Mouse (Mus musculus) heart, postnatal 14 days (tissue): ENCODE measurements at regions not wholly inside any gene's neighbourhood (a gene's known extent, or its start where the extent isn't known, plus 50 kb on each side); places are given as distances from the start of the nearest gene placed in this dataset.
A peak's percentile ranks its signal among the peaks of the same experiment; 100 is the strongest.

Experiments used
- DNase-seq, 2 experiments: peaks; one replicate each; pipeline ENCODE4 v3.0.0; 2021 to 2022
- intact Hi-C: fragments of 180-260 bp; cut with DNase I; formaldehyde crosslinking; loops from one replicate; pipeline ENCODE4 v1.15.1; 2025

DNA sequence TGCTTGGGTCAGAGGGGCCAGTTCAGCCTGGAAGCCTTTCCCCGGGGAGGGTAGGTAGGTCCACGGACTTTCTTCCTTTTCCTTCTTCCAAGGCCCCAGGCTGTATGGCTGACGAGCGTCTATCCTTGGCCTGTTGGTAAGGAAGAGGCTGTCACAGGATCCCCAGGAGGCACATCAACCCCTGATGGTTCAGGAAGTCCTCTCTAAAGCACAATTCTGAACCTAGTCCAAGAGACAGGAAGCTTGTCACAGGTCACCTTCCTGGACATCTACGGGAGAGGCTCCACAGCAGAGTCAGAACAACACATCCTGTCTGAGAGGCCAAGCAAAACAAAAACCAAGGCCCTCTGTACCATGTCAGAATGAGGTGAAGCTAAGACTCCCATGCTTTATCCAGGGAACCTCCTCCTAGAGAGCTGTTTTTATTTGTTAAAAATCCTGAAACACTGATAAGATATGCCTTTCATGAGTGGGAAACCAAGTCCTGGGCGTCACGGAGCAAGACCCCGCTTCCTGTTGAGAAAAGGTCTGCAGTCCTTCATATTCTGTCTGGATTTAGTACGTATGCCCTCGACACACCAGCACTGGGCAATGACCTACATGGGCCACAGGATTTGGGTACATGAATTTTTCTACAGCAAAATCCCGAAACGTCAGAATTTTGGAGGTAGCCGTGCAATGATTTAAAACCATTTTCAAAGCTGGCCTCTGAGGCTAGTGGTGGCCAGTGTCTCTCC lies 52.0 kb upstream of the Snrk start:
- intact Hi-C loops, result loop anchor here (1.0 to 2.0 kb wide), 2 partner anchors 37 to 44 kb away; no protein-coding TSS in a partner anchor
- DNase-seq, result peak; percentile 32 to 44

DNA sequence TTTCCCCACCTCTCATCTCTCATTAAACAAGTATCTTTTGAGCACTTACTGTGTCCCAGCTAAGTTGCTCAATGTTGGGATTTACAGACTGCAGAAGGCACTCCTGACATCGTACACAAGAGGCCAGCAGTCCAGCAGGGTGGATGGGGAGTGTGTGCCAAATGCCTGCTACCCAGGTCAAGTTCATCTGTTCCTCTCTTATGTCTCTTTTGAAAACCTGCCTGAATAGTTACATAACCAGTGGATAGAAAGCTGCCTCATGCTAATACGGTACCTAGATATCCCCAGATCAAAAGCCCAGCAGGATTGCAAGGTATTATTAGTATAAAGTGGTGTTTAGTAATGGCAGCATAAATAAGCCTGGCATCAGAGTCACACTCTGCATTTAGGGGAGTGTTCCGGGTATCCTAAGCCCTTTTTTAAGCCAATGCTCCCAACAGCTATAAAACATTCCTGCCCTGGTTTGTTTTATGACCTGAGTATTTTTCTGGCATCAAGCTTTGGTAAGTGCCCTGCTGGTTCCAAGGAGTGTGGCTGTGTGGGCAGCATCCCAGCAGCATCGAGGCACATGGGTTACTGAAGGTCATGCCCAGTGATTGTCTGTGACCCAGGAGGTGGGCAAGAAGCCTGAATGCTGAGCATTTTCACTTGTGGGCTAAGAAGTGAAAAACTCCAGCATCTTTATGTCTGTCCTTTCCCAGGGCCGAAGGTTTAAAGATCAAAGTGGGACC lies 59.1 kb upstream of the Pomgnt2 start:
- no peak for DNase-seq
- intact Hi-C loops, result no loop called here

DNA sequence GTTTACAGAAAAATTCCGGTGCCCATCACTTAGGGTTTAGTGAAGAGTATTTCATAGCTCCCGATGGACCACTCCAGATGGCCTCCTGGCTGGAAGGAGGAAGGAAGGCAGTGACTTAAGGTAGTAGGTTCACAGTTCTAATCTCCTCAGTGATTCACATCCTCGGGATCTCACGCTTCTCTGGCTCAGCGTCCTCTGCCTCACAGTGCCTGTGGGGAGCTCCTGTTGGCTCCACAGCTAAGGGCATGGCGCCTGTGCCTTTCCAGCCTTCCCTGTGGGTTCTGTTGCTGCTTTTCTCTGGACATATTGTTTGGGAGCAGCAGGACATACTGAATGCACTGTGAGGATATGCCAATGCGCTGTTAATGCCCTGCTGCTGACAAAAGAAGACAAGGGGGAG lies 54.8 kb upstream of the Pomgnt2 start:
- intact Hi-C loops, result no loop called here

DNA sequence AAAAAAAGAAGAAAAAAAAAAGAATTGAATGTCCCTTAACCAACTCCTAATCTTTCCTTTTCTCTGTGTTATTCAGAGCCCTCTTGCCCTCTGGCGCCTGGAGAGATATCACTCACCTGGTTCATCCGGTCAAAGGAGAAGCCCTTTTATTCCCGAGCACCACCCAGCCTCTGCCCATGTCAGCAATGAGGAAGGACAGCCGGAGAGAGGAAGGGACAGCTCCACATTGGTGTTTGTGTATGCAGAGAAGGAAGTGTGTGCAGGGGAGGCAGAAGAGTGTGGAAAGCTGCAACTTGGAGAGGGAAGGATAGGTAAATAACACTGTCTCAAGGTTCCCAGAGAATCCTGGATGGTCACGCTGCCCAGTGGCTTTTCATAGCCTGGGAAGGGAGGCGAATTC lies 54.2 kb upstream of the Pomgnt2 start:
- no peak for DNase-seq
- intact Hi-C loops, result no loop called here

More for the DNA sequence above, 54.8 kb upstream of the Pomgnt2 start:
- DNase-seq, result no peak

DNA sequence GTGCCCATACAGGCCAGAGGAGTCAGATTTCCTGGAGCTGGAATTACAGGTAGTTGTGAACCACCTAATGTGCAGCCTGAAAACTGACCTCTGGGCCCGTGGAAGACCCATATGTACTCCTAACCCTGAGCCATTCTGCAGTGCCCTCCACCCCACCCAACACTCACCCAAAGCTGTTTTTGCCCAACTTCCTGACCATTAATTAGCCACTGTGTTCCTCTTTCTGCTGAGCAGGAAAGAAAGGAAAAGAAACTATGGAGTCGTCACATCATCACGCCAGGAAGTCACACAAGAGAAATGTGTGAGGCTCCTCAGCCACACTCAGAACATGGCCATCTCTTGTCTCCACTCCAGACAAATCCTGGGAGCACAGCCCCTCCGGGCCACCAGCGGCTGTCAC lies 52.1 kb upstream of the Pomgnt2 start:
- intact Hi-C loops, result no loop called here
- DNase-seq, result no peak

DNA sequence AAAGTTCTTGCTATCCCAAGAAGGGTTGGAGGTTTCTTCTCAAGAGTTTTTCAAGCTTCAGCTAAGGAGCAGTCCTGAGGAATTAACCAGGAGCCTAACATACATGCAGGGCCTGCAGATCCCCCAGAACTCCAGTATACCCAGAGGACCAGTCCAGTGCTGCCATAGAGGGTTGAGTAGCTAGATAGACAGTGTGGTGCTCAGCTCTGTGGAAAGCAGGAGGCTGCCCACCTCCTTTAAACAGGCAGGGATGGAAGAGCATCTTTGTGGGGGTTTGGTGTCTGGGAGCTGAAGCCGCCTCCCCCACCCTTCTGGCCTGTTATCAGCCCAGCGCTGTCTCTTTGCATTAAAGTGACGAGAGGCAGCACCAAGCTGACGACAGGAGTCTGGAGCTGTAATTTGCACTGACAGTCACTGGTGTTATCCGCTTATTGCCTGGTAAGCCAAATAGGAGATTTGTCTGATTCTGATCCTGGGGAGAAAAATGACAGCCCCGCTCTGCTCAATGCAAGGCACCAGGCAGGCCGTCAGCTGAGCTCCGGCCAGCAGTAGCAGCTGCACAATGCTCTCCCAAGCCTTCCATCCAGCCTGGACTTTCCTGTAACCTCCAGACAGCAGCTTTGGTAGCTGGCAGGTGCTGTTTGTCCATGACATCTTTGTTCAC lies 51.2 kb upstream of the Pomgnt2 start:
- intact Hi-C loops, result no loop called here
- DNase-seq, result peak in 1 of 2 experiments; percentile 28
